Mouse (Mus musculus) forebrain, embryonic 16.5 days (tissue): Measurements from ENCODE around the gene Tob1. TPM values are rescaled to one million over a fixed set of nuclear protein-coding genes. Genes with fewer than 3 reads are reported as not detected.

Experiments
- ATAC-seq: fragments of 200-750 bp; cut with Nextera tagmentation; 2 replicates; pipeline ENCODE4 v1.8.0; 2017; ENCODE audit warnings: mild to moderate bottlenecking, moderate library complexity
- H3K27ac ChIP-seq: fragments of 300-500 bp; sonication (generic); 2 replicates; pipeline ENCODE4 v1.5.1; 2014; ENCODE audit warnings: low read length, control low read depth
- H3K27me3 ChIP-seq: fragments of 300-500 bp; sonication (generic); replicated peaks from 2 replicates; pipeline ENCODE4 v1.6.1; 2014; ENCODE audit warnings: low read length; ENCODE audit not compliant: control insufficient read depth, insufficient read depth
- H3K36me3 ChIP-seq: fragments of 300-500 bp; sonication (generic); 2 replicates; pipeline ENCODE4 v1.6.1; 2014; ENCODE audit not compliant: control insufficient read depth, insufficient read depth
- H3K4me1 ChIP-seq: fragments of 300-500 bp; sonication (generic); replicated peaks from 2 replicates; pipeline ENCODE4 v1.6.1; 2014; ENCODE audit warnings: low read length; ENCODE audit not compliant: control insufficient read depth, insufficient read depth
- H3K4me2 ChIP-seq: fragments of 300-500 bp; sonication (generic); 2 replicates; pipeline ENCODE4 v1.6.1; 2014; ENCODE audit warnings: mild to moderate bottlenecking, low read length, control low read depth
- H3K4me3 ChIP-seq: fragments of 300-500 bp; sonication (generic); replicated peaks from 2 replicates; pipeline ENCODE4 v1.5.1; 2014; ENCODE audit warnings: mild to moderate bottlenecking, low read length, control low read depth
- H3K9ac ChIP-seq: fragments of 300-500 bp; sonication (generic); replicated peaks from 2 replicates; pipeline ENCODE4 v1.6.1; 2014; ENCODE audit warnings: low read depth, low read length, control low read depth
- H3K9me3 ChIP-seq: fragments of 300-500 bp; sonication (generic); 2 replicates; pipeline ENCODE4 v1.6.1; 2016; ENCODE audit warnings: low read length; ENCODE audit not compliant: control insufficient read depth
- WGBS: fragments of 180-500 bp; shearing (Covaris S2); extraction: QIAGEN DNeasy Blood & Tissue Kit; methylation state at CpG from one replicate; pipeline ENCODE4 v1.1.7; 2014; 5-methylcytosine and 5-hydroxymethylcytosine counted together
- polyA plus RNA-seq: library from polyadenylated mRNA; unstranded; fragments of >200 nt; fragmentation: Nextera tagmentation; extraction: Ambion mirVana; gene quantifications from 2 replicates; pipeline ENCODE4 v1.2.1, GENCODE M21; 2015

Gene Tob1
- polyA plus RNA-seq, 1 experiment from 2014 or later, result 35.1 TPM

DNA sequence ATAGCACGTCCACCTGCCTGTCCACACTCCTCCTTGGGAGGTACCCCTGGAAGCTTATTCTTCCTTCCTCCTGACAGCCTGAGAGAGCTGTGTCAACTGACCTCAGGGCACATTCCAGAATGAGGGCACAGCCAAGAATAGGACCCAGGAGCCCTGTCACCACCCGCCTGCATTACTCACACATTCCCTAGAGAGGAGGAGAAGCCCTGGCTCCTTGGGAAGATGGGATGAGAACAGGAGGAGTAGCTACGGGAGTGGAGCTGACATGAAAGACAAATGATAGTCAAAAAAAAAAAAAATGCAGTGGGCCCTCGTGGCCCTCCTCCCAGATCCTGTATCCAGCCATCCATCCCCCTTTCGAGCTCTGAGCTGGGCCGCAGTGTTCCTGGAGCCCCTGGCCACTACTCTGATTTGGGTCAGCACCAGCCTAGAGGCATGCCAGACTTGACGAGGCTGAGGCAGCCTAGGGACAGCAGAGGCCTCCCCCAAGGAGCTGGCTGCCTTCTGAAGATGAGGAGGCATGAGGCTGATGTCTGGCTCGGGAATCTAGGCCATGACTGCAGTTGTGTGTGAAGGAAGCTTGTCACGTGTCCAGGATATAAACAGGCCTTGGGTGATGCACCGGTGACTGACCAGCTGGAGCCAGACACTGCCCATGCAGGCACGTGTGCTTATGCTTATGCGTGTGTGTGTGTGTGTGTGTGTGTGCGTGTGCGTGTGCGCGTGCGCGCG is 20.7 kb downstream of the Tob1 start:
- Histone ChIP-seq H3K27ac (no peak overlapping the region), H3K36me3 (no peaks in the 10 kb centered on the region), H3K9ac (no peak overlapping the region), H3K4me1 (peaks cover 6% of the 10 kb centered on the region), H3K9me3 (no peaks in the 10 kb centered on the region), H3K27me3 (no peaks in the 10 kb centered on the region), H3K4me3 (no peak overlapping the region), H3K4me2 (no peak overlapping the region)
- WGBS, result 78% methylated on average over 19 of the region's 19 CpGs
- no peak for ATAC-seq

DNA sequence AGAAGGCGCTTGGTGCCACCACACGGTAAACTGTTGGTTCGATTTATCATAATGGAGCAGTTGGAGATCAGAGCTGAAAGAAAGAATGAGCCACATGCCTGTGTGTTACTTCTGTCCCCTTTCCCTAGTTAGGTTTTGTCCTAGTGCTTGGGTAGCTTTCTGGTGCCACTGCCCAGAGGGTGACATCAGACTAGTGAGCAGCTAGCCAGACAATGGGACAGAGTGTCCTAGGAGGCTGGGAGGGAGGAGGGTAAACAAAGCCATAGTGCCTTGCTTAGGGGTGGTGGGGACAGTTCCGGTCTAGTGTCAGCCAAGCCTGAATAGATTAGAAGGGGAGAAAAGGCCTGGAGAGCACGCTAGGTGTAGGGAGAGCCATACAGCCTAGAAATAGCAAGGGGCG is 22.2 kb downstream of the Tob1 start:
- Histone ChIP-seq H3K9ac (no peak overlapping the region), H3K36me3 (no peaks in the 10 kb centered on the region), H3K4me2 (no peak overlapping the region), H3K27ac (no peak overlapping the region), H3K27me3 (no peaks in the 10 kb centered on the region), H3K4me3 (no peak overlapping the region), H3K9me3 (no peaks in the 10 kb centered on the region), H3K4me1 (peaks cover 6% of the 10 kb centered on the region)
- 35% methylated on average over 6 of the region's 6 CpGs for WGBS
- ATAC-seq, result no peak

- no peaks in the 10 kb centered on the region for H3K36me3 ChIP-seq
- H3K9me3 ChIP-seq, result no peaks in the 10 kb centered on the region
- H3K4me1 ChIP-seq, result peaks cover 6% of the 10 kb centered on the region
- ATAC-seq, result no peak
- no peak overlapping the region for H3K9ac ChIP-seq
- H3K27me3 ChIP-seq, result no peaks in the 10 kb centered on the region
- WGBS, result 91% methylated on average over 12 of the region's 12 CpGs
- no peak overlapping the region for H3K27ac ChIP-seq
- H3K4me3 ChIP-seq, result no peak overlapping the region
- no peak overlapping the region for H3K4me2 ChIP-seq
Measured at GRCm38 (mm10) chr11:94234380-94234779, 23.1 kb downstream of the Tob1 start.

DNA sequence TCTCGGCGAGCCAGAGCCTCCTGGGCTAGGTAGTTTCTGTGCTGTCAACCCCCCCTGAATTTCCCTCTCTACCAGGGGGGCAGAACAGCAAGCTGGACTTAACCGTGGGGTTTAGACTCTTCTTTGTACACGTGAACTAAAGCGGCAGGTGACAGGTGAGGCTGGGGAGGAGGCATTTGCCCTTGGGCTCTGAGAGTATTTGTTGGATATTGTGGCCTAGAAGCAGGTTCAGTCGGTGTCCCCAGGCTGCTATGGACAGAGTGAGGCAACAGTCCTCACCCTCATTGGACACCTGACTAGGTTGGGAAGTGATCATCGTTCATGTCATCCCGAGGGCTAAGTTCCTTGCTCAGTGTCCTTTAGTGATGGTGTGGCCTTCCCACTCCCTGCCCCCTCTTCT is 23.6 kb downstream of the Tob1 start:
- Histone ChIP-seq H3K4me3 (no peak overlapping the region), H3K9ac (no peak overlapping the region), H3K27me3 (no peaks in the 10 kb centered on the region), H3K9me3 (no peaks in the 10 kb centered on the region), H3K4me1 (peaks cover 9% of the 10 kb centered on the region), H3K27ac (no peak overlapping the region), H3K4me2 (no peak overlapping the region), H3K36me3 (no peaks in the 10 kb centered on the region)
- no peak for ATAC-seq
- 92% methylated on average over 8 of the region's 8 CpGs for WGBS

- peak overlapping the region; percentile 52 for H3K9ac ChIP-seq
- WGBS, result 22% methylated on average over 3 of the region's 3 CpGs
Measured at GRCm38 (mm10) chr11:94236074-94236473, 24.8 kb downstream of the Tob1 start.

GRCm38 (mm10) chr11:94238786-94239185 is 27.5 kb downstream of the Tob1 start:
- 95% methylated on average over 8 of the region's 8 CpGs for WGBS
- Histone ChIP-seq H3K9me3 (no peaks in the 10 kb centered on the region), H3K27ac (no peak overlapping the region), H3K4me2 (no peak overlapping the region), H3K4me1 (peaks cover 25% of the 10 kb centered on the region), H3K4me3 (no peak overlapping the region), H3K27me3 (no peaks in the 10 kb centered on the region), H3K36me3 (no peaks in the 10 kb centered on the region), H3K9ac (no peak overlapping the region)
- ATAC-seq, result no peak

More at GRCm38 (mm10) chr11:94236074-94236473, 24.8 kb downstream of the Tob1 start:
- Histone ChIP-seq H3K4me3 (no peak overlapping the region), H3K9me3 (no peaks in the 10 kb centered on the region), H3K36me3 (no peaks in the 10 kb centered on the region), H3K4me1 (peaks cover 10% of the 10 kb centered on the region), H3K27ac (peak overlapping the region; percentile 74), H3K27me3 (no peaks in the 10 kb centered on the region), H3K4me2 (no peak overlapping the region)
- ATAC-seq, result peak; percentile 96

- no peak overlapping the region for H3K4me2 ChIP-seq
- H3K9me3 ChIP-seq, result no peaks in the 10 kb centered on the region
- no peak overlapping the region for H3K9ac ChIP-seq
- no peak overlapping the region for H3K4me3 ChIP-seq
- 22% methylated on average over 9 of the region's 9 CpGs for WGBS
- peaks cover 25% of the 10 kb centered on the region for H3K4me1 ChIP-seq
- H3K27me3 ChIP-seq, result no peaks in the 10 kb centered on the region
- H3K36me3 ChIP-seq, result no peaks in the 10 kb centered on the region
- ATAC-seq, result no peak
- no peak overlapping the region for H3K27ac ChIP-seq
Measured at GRCm38 (mm10) chr11:94239706-94240105, 28.5 kb downstream of the Tob1 start.

DNA sequence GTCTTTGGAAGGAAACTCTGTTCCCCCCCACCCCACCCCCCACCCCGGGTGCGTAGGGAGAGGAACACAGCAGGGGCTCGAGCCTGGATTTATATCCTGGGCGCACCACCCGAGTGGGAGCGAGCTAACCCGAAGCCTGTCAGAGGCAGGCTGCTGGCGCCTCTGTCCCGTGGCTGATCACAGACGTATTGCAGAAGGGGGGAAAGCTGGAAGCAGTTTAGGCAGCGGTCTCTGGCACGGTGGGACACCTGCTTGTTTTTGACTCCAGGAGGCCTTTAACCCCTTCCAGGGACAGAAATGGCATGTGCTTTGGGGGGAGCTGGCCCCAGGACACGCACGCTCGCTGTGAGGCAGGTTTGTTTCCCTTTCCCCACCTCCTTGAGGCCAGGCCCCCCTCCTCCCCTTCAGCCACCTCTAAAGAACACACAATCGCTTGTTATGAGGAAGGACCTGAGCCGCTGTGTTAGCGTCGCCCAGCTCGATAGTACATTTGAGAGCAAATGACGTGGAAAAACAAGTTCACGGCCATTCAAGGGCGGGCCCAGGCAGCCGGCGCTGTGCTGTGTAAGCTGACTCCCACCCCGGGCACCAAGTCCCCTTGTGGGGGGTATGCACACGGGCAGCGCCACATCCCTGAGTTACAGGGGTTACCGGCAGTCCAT is 31.6 kb downstream of the Tob1 start:
- WGBS, result 5% methylated on average over 29 of the region's 29 CpGs
- Histone ChIP-seq H3K4me1 (peaks cover 30% of the 10 kb centered on the region), H3K9me3 (no peaks in the 10 kb centered on the region), H3K36me3 (no peaks in the 10 kb centered on the region), H3K4me3 (peak overlapping the region; percentile 13; the same call in 1 of the 2 replicates), H3K9ac (peak overlapping the region; percentile 36; the same call in 1 of the 2 replicates), H3K27ac (no peak overlapping the region), H3K4me2 (peak overlapping the region; percentile 47), H3K27me3 (no peaks in the 10 kb centered on the region)
- ATAC-seq, result peak; percentile 45

- 32% methylated on average over 15 of the region's 15 CpGs for WGBS
- H3K9ac ChIP-seq, result peak overlapping the region; percentile 36; the same call in 1 of the 2 replicates
- H3K27me3 ChIP-seq, result no peaks in the 10 kb centered on the region
- H3K4me1 ChIP-seq, result peaks cover 30% of the 10 kb centered on the region
- H3K4me3 ChIP-seq, result peak overlapping the region; percentile 13; the same call in 1 of the 2 replicates
- no peak for ATAC-seq
- H3K36me3 ChIP-seq, result no peaks in the 10 kb centered on the region
- peak overlapping the region; percentile 47 for H3K4me2 ChIP-seq
- H3K9me3 ChIP-seq, result no peaks in the 10 kb centered on the region
- H3K27ac ChIP-seq, result no peak overlapping the region
Measured at GRCm38 (mm10) chr11:94243422-94244180, 32.3 kb downstream of the Tob1 start.
